Mouse (Mus musculus) spleen, embryonic (tissue): ENCODE measurements around the gene Mier3.
"Not testable (repeated sequence)": the region's sequence is repeated elsewhere in the genome, so short reads cannot be mapped to it uniquely, and the experiment has no call there.

Experiments
- CTCF ChIA-PET: fragments of 350-600 bp; sonication (Branson Sonifier 250); formaldehyde crosslinking; loops from one replicate; lab custom pipeline; 2022; lab: Charles Lee

Mier3 gene

DNA sequence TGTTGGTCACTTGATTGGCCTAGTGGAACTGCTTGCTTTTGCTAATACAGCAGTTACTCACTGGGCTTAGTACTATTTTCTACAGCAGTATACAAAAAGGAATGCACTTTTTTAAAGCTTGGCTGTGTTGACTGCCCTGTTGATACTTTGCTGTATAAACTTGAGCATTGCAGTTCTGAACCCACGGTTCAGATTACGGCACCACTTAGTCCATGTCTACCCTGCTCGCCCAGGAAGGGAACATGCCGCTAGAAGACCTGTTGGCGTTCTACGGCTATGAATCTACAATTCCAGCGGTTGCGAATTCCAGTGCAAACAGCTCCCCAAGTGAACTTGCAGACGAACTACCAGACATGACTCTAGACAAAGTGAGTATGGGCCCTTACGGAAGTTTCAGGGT is 22.6 kb downstream of the Mier3 start:
- CTCF ChIA-PET: no interaction called here

DNA sequence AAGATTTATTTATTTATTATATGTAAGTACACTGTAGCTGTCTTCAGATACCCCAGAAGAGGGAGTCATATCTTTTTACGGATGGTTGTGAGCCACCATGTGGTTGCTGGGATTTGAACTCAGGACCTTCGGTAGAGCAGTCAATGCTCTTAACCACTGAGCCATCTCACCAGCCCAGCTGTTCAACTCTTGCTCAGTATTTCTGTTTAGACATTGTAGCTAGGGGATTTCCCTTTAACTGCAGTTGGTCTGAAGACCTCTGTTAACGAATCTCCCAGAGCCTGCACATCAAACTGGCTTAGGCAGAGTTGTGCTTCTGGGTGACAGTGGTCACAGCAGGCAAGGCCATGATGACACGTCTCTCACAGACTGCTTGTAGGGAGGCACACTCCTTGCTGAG is 23.2 kb downstream of the Mier3 start:
- CTCF ChIA-PET: not testable (repeated sequence)

DNA sequence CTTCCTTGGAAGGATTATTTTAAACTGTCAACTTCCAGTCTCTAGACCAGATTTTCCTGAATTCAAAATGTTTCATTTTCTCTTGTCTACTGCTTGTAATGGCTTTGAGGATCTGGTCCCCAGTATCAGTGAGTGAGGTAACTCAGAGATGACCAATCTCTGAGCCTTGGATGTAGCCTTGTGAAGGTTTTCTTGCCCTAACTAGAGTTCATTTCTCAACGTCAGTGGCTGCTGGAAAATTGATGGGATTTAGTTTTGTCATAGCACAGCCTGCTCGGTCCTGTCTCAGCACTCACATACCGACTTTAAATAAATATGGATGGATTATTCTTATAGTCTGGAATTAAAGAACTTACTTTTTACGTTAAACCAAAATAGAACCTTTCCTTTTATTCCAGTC is 29.8 kb downstream of the Mier3 start:
- CTCF ChIA-PET: no interaction called here

DNA sequence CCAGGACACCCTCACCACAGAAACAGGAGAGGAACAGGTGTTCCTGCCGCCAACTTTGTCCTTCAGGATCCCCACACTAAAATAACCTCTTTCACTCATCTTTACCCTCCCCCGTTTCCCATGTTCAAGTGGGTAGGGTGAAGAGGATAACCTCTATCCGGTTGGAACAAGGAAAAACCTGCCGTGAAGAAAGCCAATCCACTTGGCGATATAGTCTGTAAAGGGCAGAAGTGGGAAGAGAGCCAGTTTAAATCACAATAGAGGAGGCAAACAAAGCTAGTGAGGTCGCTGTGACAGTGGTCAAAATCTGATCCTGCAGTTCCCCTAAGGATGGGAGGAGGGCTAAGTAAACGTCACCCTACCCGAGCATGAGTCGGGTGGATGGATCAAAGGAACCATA is 38.9 kb downstream of the Mier3 start:
- CTCF ChIA-PET: no interaction called here

DNA sequence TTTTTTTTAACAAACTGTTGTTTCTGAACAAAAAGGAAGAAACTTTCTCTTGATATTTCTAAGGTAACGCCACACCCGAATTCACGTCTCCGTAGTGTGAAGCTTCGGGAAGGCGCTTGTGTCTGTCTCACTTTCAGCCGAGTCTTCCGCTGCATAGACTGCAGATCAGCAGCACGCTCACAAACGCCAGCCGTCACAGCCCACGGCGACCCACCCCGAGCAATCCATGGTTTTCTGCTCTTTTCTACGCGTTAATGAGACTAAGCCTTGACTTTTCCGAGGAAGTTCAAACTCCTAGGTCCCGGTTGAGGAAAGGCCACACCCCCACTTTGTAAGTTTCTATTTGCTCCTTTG is 44.0 kb downstream of the Mier3 start:
- CTCF ChIA-PET: interaction anchor here (0.6 kb wide), 1 partner anchor 533 kb away, joined by 5 read pairs; no protein-coding TSS in a partner anchor

DNA sequence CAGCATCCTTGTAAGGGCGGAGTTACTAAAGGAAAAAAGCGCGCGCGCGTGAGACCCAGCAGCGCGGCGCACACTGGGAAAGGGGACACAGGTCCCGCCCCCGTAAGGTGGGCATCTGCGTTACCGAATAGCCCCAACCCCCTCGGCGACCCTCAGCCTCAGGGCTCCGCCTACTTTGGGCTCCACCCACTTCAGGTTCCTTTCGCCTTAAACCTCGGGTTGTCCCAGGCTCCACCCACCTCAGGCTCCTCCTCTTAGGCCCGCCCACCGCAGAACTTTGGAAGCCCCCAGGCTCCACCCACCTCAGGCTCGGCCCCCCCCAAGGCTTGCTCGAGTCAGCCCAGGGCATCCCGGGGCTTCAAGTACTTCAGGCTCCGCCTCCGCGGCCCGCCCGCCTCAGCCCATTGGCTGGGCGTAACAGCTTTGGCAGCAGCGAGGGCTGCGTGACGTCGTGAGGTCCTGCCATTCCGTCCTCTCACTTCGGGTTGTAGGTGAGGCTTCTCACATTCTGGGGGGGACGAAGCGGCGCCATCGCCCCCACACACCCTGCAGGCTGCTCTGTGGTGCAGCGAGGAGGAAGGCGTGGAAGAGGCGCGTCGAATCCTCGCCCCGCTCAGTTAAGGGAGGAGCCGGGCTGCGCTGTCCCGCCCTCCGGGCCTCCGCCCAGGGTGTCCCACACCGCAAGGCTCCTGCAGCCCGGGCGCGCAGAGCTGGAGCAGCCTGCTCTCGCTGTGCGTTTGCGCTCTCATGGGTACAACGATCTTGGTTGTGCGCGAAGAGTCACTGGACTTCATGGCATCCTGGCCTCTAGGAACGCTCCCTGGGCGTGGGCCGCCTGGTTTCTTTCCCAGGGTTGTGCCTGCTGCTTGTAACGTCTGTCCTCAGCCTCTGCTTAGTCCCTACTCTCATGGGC is 44.6 kb downstream of the Mier3 start:
- CTCF ChIA-PET: no interaction called here

DNA sequence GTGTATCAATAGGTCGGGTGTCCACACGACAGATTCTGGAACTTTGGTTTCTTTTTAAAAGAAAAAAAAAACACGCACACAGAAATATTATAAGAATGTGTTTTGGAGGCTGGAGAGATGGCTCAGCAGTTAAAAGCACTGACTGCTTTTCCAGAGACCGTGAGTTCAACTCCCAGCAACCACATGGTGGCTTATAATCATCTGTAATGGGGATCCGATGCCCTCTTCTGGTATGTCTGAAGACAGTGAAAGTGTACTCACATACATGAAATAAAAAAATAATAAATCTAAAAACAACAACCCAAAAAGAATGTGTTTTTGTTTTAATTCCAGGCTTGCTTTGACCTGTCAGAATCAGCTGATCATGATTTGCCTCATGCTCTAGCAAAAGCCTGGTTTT is 46.1 kb downstream of the Mier3 start:
- CTCF ChIA-PET: interaction anchor here (0.6 kb wide), 1 partner anchor 1335 kb away, joined by 4 read pairs; no protein-coding TSS in a partner anchor

DNA sequence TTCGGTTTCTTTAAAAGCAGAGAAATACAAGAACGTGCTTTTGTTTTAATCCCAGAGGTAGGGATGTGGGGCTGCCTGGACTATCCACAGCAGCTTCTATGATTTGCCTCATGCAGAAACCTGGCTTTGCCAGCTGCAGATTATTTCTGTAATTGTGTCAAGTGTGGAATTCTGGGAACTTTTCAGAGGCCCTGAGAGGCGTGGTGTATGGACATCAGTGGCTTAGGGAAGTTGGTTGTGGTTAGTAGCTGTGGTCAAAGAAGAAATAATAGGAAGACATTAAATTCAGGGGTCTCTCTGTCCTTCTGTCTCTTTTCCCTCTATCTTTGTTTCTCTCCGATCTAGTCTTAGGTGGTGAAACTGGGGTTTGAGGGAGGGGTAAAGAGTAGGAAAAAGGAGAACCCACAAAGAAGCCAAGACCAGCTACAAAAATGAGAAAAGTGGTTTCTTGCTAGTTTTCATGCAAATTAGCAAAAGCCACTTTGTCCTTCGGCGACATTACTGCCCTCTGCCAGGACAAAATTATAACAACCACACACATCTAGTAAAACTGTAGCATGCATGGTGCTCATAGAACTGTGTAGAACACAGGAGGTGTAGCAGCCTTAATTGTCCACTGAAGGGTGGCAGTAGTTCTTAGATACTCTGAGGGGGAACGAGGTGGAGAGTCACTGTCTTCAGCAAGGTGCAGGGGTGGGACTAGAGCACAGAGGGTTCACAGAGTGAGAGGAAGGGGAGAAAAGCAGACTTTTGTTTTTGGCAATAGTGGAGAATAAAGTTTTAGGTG is 60.6 kb downstream of the Mier3 start:
- CTCF ChIA-PET: interaction anchor here (0.7 kb wide), 4 partner anchors 134 to 389 kb away, joined by 3 to 10 read pairs (median 8); no protein-coding TSS in a partner anchor

DNA sequence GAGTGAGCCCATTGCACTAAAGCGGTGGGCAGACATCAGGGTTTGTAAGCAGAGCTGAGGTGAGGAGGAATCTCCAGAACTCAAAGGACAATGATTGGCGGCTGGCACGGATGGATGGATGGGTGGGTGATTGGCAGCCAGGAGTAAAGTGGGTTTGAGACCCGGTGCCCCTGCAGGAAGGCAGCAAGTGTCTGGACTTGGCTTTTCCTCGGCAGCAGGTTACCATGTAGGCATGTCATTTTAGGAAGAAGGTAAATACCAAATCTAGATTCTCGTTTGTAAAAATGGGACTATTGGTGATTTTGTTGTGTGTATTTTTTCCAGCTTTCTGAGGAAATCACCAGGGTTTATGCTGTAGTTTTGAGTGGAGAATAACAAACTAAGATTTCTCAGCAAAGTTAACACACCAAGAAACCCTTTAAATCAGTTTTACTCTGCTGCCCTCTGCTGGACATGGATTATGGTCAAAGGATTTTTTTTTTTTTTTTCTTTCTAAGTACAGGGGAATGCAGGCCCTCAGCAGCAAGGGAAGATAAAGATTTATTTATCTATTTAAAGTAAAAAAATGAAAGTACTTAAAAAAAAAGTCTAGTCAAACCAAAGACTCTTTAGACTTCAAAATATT is 61.3 kb downstream of the Mier3 start:
- CTCF ChIA-PET: interaction anchor here (0.7 kb wide), 4 partner anchors 133 to 389 kb away, joined by 3 to 10 read pairs (median 8); no protein-coding TSS in a partner anchor

DNA sequence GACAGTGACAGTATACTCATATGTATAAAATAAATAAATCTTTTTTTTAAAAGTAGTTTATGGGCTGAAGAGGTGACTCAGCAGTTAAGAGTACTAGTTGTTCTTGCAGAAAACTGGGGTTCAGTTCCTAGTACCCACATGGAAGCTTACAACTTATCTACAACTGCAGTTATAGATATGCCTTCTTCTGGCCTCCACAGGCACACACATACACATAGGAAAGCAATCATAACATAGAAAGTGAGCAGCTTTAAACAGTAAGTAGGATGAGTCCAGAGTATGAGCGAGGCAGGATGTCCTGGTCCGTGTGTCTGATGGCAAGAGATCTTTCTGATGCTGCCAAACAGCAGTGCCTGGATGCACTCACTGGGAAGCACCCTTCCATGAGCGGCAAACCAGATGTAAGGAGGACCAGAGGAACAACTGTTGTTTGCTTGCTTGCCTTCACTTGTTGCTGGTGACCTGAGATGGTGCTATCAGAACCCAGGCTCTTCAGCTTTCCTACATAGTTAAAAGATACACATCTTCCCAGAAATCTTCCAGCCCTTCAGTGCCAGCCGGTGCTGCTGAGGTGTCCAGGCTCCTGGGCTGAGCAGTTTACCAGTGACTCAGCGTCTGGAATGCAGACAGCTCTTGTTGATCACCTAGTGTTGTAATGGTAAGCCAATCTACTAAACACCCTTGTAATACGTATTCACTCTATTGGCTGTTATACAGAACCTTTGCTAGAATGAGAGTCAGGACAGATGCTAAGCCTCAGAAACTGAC is 63.6 kb downstream of the Mier3 start:
- CTCF ChIA-PET: interaction anchor here (0.6 kb wide), 1 partner anchor 282 kb away, joined by 5 read pairs; no protein-coding TSS in a partner anchor

DNA sequence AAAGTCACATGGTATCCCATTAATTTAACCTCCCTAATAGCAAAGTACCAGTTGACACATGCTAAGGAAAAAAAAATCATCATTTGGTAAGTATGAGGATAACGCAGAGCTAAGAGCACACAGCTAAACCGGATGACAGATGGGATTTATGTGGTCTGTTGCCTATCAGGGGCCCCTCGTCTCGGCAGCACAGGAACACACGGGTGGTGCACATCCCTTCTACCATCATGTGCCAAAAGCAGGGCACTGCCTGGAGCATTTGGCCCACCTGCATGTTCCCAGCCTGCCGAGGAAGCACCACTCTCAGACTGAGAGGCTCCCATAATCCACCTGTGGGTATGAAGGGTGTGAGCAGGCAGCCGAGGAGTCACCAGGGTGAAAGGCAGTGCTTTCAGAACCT is 64.4 kb downstream of the Mier3 start:
- CTCF ChIA-PET: no interaction called here

DNA sequence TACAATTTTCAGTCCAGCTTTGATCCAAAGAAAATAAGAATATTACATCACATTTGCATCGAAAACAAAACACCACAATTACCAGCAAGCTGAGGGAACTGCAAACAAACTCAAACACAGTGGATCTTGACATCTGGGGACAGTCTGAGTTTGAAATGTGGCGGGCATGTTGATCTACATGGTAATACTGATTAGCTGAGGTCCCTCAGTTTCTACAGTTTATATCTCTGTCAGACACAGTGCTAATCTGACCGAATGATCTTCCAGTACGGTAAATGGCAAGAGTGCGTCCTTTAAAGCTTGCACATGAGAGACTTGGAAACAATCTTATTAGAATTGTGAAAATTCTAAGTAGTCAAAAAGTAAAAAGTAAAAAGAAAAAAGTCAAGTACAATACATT is 66.1 kb downstream of the Mier3 start:
- CTCF ChIA-PET: interaction anchor here (0.5 kb wide), 1 partner anchor 545 kb away, joined by 10 read pairs; no protein-coding TSS in a partner anchor

DNA sequence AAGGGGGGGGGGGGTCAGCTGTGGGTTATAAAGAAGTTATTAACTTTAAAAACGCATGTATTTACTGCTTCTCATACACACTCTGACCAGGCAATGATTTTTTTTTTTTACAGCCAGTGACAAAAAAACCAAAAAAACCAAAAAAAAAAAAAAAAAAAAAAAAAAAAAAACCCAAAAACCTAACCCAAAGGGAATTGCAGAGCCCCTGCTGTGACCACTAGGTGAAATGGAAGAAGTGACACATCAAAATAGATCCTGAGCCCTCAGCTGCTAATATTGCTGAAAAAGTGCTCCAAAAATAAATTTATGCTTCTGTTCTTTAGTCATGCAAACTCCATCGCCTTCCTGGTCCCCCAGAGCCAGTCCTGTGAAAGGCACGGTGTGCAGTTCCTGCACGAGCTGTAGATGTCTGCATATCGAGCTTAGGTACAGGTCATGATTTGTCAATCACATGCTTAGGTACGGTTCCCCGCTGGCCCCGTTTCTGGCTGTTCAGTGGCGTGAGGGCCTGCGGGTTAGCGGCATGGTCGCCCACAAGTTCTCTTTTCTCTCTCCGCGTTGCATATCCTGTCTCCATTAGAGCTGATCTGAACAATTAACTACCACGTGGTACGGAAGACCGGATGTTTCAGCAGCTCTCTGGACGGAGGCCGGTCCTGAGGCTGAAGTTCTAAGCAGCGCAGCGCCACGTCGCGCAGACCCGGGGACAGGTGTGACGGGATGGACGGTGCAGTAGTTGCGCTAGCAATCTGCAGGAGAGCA is 67.7 kb downstream of the Mier3 start:
- CTCF ChIA-PET: interaction anchor here (0.6 kb wide), 1 partner anchor 830 kb away, joined by 7 read pairs; no protein-coding TSS in a partner anchor

DNA sequence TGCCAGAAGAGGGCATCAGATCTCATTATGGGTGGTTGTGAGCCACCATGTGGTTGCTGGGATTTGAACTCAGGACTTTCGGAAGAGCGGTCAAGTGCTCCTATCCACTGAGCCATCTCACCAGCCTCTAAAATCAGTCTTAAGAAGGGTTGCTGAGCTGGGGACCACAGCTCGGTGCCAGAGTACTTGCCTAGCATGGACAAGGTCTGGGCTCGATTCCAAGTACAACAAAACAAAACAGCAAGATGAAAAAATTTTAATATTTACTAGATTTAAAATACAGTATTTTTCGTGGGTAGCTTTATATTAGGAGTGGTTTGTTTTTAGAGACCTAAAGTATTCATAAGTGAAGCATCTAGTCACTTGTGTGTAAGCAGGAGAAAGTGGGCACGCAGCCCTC is 72.5 kb downstream of the Mier3 start:
- CTCF ChIA-PET: interaction anchor here (0.6 kb wide), 2 partner anchors 233 to 290 kb away, joined by 3 to 9 read pairs; no protein-coding TSS in a partner anchor

DNA sequence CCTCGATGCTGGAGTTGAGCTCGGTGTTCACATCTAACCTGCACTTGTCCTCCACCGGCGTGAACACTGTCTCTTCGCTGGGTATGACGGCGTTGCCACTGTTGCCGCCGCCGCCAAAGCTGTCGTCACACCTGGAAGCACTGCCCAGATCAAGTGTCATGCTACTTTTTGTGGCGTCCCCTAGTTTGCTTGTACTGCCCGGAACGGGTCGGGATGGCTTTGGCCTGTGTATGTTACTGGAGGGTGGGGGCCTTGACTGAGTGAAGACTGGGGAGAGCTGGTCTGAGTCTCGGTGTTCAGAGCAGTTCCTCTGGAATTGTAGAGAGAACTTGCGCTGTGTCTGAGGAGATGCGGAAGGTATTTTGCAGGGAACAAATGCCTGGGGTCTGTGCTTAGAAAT is 74.6 kb downstream of the Mier3 start:
- CTCF ChIA-PET: interaction anchor here (1.0 kb wide), 1 partner anchor 13 kb away, joined by 3 read pairs; no protein-coding TSS in a partner anchor

DNA sequence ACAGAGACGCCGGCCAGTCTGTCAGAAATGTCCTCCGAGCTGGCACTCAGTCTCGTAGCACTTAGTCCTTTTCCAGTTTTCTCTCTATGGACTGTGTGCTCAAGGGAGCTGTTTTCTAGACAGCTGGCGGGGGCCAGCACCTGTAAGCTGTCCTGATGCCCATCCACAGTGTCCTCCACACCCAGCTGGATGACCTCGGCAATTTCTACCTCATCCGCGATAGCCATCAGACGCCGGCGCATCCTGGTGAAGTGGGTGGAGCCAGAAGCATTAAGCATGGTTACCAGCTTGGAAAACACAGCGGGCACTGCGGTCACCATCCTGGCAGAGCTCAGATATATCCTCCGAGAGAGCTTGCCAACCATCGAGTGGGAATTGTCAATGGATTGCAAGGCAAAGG is 75.2 kb downstream of the Mier3 start:
- CTCF ChIA-PET: interaction anchor here (1.0 kb wide), 1 partner anchor 12 kb away, joined by 3 read pairs; no protein-coding TSS in a partner anchor

DNA sequence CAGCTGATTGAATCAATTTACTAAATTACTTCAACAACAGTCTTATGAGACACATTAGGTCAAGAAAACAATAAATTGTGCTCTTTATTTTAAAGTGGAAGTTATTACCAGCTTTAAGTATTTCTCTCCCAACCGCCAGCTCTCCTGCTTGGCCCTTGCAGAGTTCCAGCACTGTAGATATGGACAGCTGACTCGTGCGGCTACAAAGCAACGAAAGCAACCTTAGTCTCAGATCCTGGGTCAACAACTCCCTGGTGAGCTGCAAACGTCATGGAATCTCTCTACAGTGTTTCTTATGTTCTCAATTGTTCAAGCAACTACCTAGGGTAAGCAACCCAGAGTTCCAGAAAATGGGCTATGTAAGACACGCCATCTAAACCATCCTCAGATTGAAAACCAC is 76.2 kb downstream of the Mier3 start:
- CTCF ChIA-PET: interaction anchor here (0.6 to 0.7 kb wide), 2 partner anchors 124 to 402 kb away, joined by 3 read pairs; no protein-coding TSS in a partner anchor

DNA sequence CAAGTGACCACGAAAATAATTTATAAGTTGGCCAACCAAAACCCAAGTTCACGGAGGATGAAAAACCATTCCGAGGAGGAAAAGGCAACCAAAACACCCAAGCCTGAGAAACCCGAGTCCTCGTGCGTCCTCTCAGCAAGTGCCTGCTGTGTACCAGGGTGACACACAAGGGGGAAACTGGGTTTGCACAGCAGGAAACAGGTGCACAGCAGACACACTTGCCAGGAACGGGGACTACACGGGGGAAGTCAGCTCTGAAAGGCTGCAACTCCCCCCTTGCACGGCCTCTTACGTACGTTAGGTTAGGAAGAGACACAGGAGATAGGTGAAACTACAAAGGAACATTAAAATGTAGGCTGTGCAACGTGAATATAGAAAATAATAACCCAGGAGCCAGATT is 81.7 kb downstream of the Mier3 start:
- CTCF ChIA-PET: no interaction called here
